Mouse (Mus musculus): ENCODE measurements around the gene Pibf1. TPM values are rescaled to one million over a fixed set of nuclear protein-coding genes. Genes with fewer than 3 reads are reported as not detected.

Gene Pibf1
- polyA plus RNA-seq (2015; fragmentation: Nextera tagmentation; extraction: Ambion mirVana) = 13.6 and 14.5 TPM in 2 replicates

GRCm38 (mm10) chr14:99099267-99099966 lies at the start of gene Pibf1, which contains the start of gene Dis3:
Gene Pibf1 (plus strand): TSS chr14:99099424.
Gene Dis3 (minus strand): TSS chr14:99099770.

GRCm38 (mm10) chr14:99298385-99299021 lies 199.3 kb downstream of the Pibf1 start, which contains the start of gene Klf5:
Gene Klf5 (plus strand): TSS chr14:99298691.

Other genes starting within 250 kb of the Pibf1 start
- 0.61 and 0.83 TPM in 2 replicates for gene Rpl36a-ps1, start 105.1 kb upstream of the Pibf1 start, polyA plus RNA-seq (2015; fragmentation: Nextera tagmentation; extraction: Ambion mirVana)
- gene Mzt1, start 53.3 kb upstream of the Pibf1 start, polyA plus RNA-seq (2015; fragmentation: Nextera tagmentation; extraction: Ambion mirVana) = 84.5 and 96.5 TPM in 2 replicates
- 8.6 and 8.8 TPM in 2 replicates for gene Bora, start 53.2 kb upstream of the Pibf1 start, polyA plus RNA-seq (2015; fragmentation: Nextera tagmentation; extraction: Ambion mirVana)
- 20.8 and 21.5 TPM in 2 replicates for gene Dis3, start 346 bp downstream of the Pibf1 start, polyA plus RNA-seq (2015; fragmentation: Nextera tagmentation; extraction: Ambion mirVana)
- 5.5 and 8.2 TPM in 2 replicates for gene Klf5, start 199.3 kb downstream of the Pibf1 start, polyA plus RNA-seq (2015; fragmentation: Nextera tagmentation; extraction: Ambion mirVana)